Mouse (Mus musculus) neural tube, embryonic 11.5 days (tissue): ENCODE results near the gene Gse1. TPM values are rescaled to one million over a fixed set of nuclear protein-coding genes. Genes with fewer than 3 reads are reported as not detected.

Experiments
- ATAC-seq: fragments of 200-750 bp; cut with Nextera tagmentation; 2 replicates; pipeline ENCODE4 v1.8.0; 2017; ENCODE audit warnings: moderate number of reproducible peaks, mild to moderate bottlenecking, moderate TSS enrichment, moderate library complexity; ENCODE audit not compliant: insufficient read depth, low FRiP score, low TSS enrichment
- DNase-seq: peaks from one replicate; pipeline ENCODE4 v3.0.0-alpha.2; 2015; ENCODE audit warnings: low spot score
- H3K27ac ChIP-seq: fragments of 300-500 bp; sonication (generic); 2 replicates; pipeline ENCODE4 v1.5.1; 2014; ENCODE audit warnings: low read depth, mild to moderate bottlenecking, low read length
- H3K27me3 ChIP-seq: fragments of 300-500 bp; sonication (generic); 2 replicates; pipeline ENCODE4 v1.6.1; 2014; ENCODE audit warnings: mild to moderate bottlenecking, low read length, mixed read lengths; ENCODE audit not compliant: control insufficient read depth, insufficient read depth
- H3K36me3 ChIP-seq: fragments of 300-500 bp; sonication (generic); 2 replicates; pipeline ENCODE4 v1.6.1; 2014; ENCODE audit warnings: mild to moderate bottlenecking, low read length, moderate library complexity, mixed read lengths; ENCODE audit not compliant: control insufficient read depth, insufficient read depth
- H3K4me1 ChIP-seq: fragments of 300-500 bp; sonication (generic); 2 replicates; pipeline ENCODE4 v1.6.1; 2014; ENCODE audit warnings: low read length, mixed read lengths; ENCODE audit not compliant: control insufficient read depth, insufficient read depth
- H3K4me2 ChIP-seq: fragments of 300-500 bp; sonication (generic); 2 replicates; pipeline ENCODE4 v1.6.1; 2014; ENCODE audit warnings: low read depth, mild to moderate bottlenecking, moderate library complexity
- H3K4me3 ChIP-seq: fragments of 300-500 bp; sonication (generic); 2 replicates; pipeline ENCODE4 v1.5.1; 2014; ENCODE audit warnings: low read depth, low read length
- H3K9ac ChIP-seq: fragments of 300-500 bp; sonication (generic); 2 replicates; pipeline ENCODE4 v1.6.1; 2014; ENCODE audit warnings: mild to moderate bottlenecking, low read length
- H3K9me3 ChIP-seq: fragments of 300-500 bp; sonication (generic); 2 replicates; pipeline ENCODE4 v1.6.1; 2016; ENCODE audit warnings: low read length; ENCODE audit not compliant: control insufficient read depth
- WGBS: fragments of 180-500 bp; shearing (Covaris S2); extraction: QIAGEN DNeasy Blood & Tissue Kit; methylation state at CpG from one replicate; pipeline ENCODE4 v1.1.7; 2014; 5-methylcytosine and 5-hydroxymethylcytosine counted together
- polyA plus RNA-seq: library from polyadenylated mRNA; unstranded; fragments of >200 nt; fragmentation: Nextera tagmentation; extraction: Ambion mirVana; gene quantifications from 2 replicates; pipeline ENCODE4 v1.2.1, GENCODE M21; 2014

The Gse1 gene
- polyA plus RNA-seq = 19.9 and 33.5 TPM in 2 replicates

- H3K4me2 ChIP-seq = peak within 1 kb of the TSS; percentile 98
- under 1% methylated on average over 32 of the region's 52 CpGs for WGBS
Observed at GRCm38 (mm10) chr8:120227891-120228591, at the start of gene Gse1. TSS of gene Gse1 (plus strand) at chr8:120228456.

DNA sequence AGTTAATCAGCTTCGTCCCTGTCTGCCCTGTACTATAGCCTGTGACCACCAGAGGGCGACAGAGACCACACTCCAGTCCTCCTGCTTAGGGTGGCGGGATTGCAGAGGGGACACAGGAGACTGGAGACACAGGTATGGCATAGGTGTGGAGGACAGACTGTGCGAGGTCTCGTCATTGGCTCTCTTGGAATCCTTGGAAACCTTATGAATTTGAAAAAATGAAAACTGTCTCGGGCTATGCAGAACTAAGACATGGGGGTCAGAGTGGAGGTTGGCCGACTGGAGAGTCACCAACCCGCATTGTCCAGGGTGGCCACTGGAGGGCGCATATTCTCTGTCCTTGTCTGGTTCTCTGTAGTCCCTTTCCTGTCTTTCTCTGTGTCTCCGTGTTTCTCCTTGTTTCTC is 49.2 kb upstream of the Gse1 start:
- Histone ChIP-seq H3K9me3 (no peaks in the 10 kb centered on the region), H3K4me1 (peaks cover 34% of the 10 kb centered on the region), H3K36me3 (no peaks in the 10 kb centered on the region), H3K27me3 (peaks cover 8% of the 10 kb centered on the region; the same call in 1 of the 2 replicates), H3K27ac (no peak overlapping the region), H3K9ac (no peak overlapping the region), H3K4me3 (no peak overlapping the region), H3K4me2 (peak overlapping the region; percentile 28)
- WGBS = 1% methylated on average over 10 of the region's 10 CpGs
- DNase-seq (peak; percentile 94), ATAC-seq (peak; percentile 15; the same call in 1 of the 2 replicates)

More at GRCm38 (mm10) chr8:120227891-120228591, at the start of gene Gse1:
- ATAC-seq = peak; percentile 61
- Histone ChIP-seq H3K9ac (peak within 1 kb of the TSS; percentile 62), H3K4me1 (peaks cover 77% of the 10 kb centered on the region), H3K9me3 (no peaks in the 10 kb centered on the region), H3K27ac (peak within 1 kb of the TSS; percentile 85), H3K27me3 (no peaks in the 10 kb centered on the region), H3K4me3 (peak within 1 kb of the TSS; percentile 65), H3K36me3 (no peaks in the 10 kb centered on the region; the same call in 1 of the 2 replicates)
- DNase-seq = peak; percentile 86

GRCm38 (mm10) chr8:120180445-120180970 is 47.7 kb upstream of the Gse1 start:
- Histone ChIP-seq H3K27ac (0 out of 2 replicates have a peak overlapping the region, but pooled peaks have one; percentile 39), H3K9me3 (no peaks in the 10 kb centered on the region), H3K4me3 (no peak overlapping the region), H3K36me3 (no peaks in the 10 kb centered on the region), H3K4me1 (peaks cover 44% of the 10 kb centered on the region), H3K9ac (0 out of 2 replicates have a peak overlapping the region, but pooled peaks have one; percentile 10), H3K4me2 (no peak overlapping the region), H3K27me3 (0 out of 2 replicates have a peak, but pooled peaks cover 4% of the 10 kb centered on the region)
- DNase-seq = peak; percentile 30
- WGBS = 30% methylated on average over 7 of the region's 7 CpGs
- ATAC-seq = no peak

GRCm38 (mm10) chr8:120181274-120181673 is 47.0 kb upstream of the Gse1 start:
- H3K4me3 ChIP-seq = no peak overlapping the region
- ATAC-seq = no peak

DNA sequence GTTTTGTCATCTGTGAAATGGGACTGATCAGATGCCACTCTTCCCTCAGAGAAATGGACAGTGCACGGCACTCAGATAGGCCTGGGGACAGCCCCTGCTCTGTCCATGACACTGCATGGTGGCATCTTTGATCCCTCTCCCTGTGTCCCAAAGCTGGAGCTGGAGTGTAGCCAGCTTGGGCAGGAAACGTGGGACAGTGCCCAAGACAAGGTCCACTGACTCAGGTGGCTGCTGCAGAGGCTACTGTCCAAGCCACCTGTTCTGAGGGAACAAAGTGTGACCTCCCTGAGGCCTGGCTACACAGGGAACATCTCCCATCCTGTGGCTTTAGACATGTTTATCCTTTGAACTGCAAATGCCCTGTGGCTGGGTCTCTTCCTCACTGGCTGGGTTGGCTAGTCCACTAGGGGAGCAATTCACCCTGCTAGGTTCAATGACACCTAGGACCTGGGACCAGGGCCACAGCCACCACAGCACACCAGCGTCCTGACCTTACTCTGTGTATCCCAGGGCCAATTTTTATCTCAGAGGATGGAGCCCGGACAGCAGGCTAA is 46.3 kb upstream of the Gse1 start:
- Histone ChIP-seq H3K9ac (no peak overlapping the region), H3K9me3 (no peaks in the 10 kb centered on the region), H3K4me2 (no peak overlapping the region), H3K27me3 (no peaks in the 10 kb centered on the region), H3K4me3 (no peak overlapping the region), H3K36me3 (no peaks in the 10 kb centered on the region), H3K27ac (no peak overlapping the region), H3K4me1 (peaks cover 43% of the 10 kb centered on the region)
- WGBS = 73% methylated on average over 4 of the region's 4 CpGs
- ATAC-seq (no peak), DNase-seq (no peak)

More at GRCm38 (mm10) chr8:120181274-120181673, 47.0 kb upstream of the Gse1 start:
- no peak for DNase-seq
- Histone ChIP-seq H3K27ac (no peak overlapping the region), H3K4me1 (peaks cover 50% of the 10 kb centered on the region), H3K27me3 (0 out of 2 replicates have a peak, but pooled peaks cover under 1% of the 10 kb centered on the region), H3K4me2 (no peak overlapping the region), H3K36me3 (no peaks in the 10 kb centered on the region), H3K9ac (no peak overlapping the region), H3K9me3 (no peaks in the 10 kb centered on the region)
- 83% methylated on average over 5 of the region's 5 CpGs for WGBS

DNA sequence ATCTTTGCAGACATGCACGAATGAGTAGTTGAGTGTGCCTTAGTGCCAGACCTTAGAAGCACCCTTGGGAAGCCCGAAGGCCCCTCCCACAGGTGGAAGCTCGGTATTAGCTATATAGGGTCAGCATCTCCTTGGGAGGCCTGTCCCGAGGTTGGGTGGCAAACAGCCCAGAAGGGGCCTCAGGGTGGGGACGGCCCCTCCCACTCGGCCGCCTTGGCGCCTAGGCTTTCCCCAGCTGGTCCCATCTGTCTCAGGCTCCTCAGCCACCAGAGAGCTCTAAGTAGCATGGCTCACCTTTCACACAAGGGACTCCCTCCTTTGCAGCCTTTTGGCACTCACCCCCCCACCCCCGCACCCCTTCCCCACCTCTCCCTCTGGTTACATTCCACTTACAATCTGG is 43.9 kb upstream of the Gse1 start:
- 0 out of 2 replicates have a peak overlapping the region, but pooled peaks have one; percentile 8 for H3K27ac ChIP-seq
- H3K9me3 ChIP-seq = no peaks in the 10 kb centered on the region
- H3K4me1 ChIP-seq = peaks cover 30% of the 10 kb centered on the region
- ATAC-seq = no peak
- no peaks in the 10 kb centered on the region for H3K27me3 ChIP-seq
- 49% methylated on average over 9 of the region's 9 CpGs for WGBS
- no peak overlapping the region for H3K9ac ChIP-seq
- no peak overlapping the region for H3K4me2 ChIP-seq
- DNase-seq = no peak
- H3K4me3 ChIP-seq = no peak overlapping the region
- no peaks in the 10 kb centered on the region for H3K36me3 ChIP-seq

- ATAC-seq = peak; percentile 61
- Histone ChIP-seq H3K4me2 (no peak overlapping the region), H3K27ac (peak overlapping the region; percentile 72), H3K4me3 (no peak overlapping the region), H3K4me1 (peaks cover 26% of the 10 kb centered on the region), H3K36me3 (no peaks in the 10 kb centered on the region), H3K9ac (peak overlapping the region; percentile 12; the same call in 1 of the 2 replicates), H3K9me3 (no peaks in the 10 kb centered on the region), H3K27me3 (no peaks in the 10 kb centered on the region)
- DNase-seq = peak; percentile 68
- 35% methylated on average over 17 of the region's 17 CpGs for WGBS
Observed at GRCm38 (mm10) chr8:120184850-120185792, 43.1 kb upstream of the Gse1 start.

- H3K27me3 ChIP-seq = no peaks in the 10 kb centered on the region
- H3K4me3 ChIP-seq = no peak overlapping the region
- H3K4me1 ChIP-seq = peaks cover 21% of the 10 kb centered on the region
- H3K36me3 ChIP-seq = no peaks in the 10 kb centered on the region
- DNase-seq (no peak), ATAC-seq (no peak)
- H3K27ac ChIP-seq = no peak overlapping the region
- H3K4me2 ChIP-seq = no peak overlapping the region
- no peak overlapping the region for H3K9ac ChIP-seq
- 63% methylated on average over 8 of the region's 8 CpGs for WGBS
- no peaks in the 10 kb centered on the region for H3K9me3 ChIP-seq
Observed at GRCm38 (mm10) chr8:120186454-120186853, 41.8 kb upstream of the Gse1 start.
